Mouse (Mus musculus) thymus, postnatal 36 days (tissue): ENCODE data around the gene Tmx2.
"Not testable (repeated sequence)": the region's sequence is repeated elsewhere in the genome, so short reads cannot be mapped to it uniquely, and the experiment has no call there.

Source experiments
- DNase-seq, 2 experiments: peaks; one replicate each; pipeline ENCODE4 v3.0.0; 2022; ENCODE audit warnings: mixed read lengths in 2 of 2

The Tmx2 gene

GRCm38 (mm10) chr2:84679016-84679415, at the start of gene Tmx2:
Tmx2 (minus strand) TSS chr2:84679140.
- no peak for DNase-seq

- DNase-seq = not testable (repeated sequence)
These were observed 49.3 kb upstream of the Tmx2 start for GRCm38 (mm10) chr2:84728191-84728590.

GRCm38 (mm10) chr2:84727172-84727858, 48.4 kb upstream of the Tmx2 start, which contains the start of gene Clp1:
Clp1 (minus strand) TSS chr2:84727350.
- DNase-seq = peak; percentile 94 to 95

- no peak for DNase-seq
These were observed 47.8 kb upstream of the Tmx2 start for GRCm38 (mm10) chr2:84726716-84727115.

GRCm38 (mm10) chr2:84725770-84726169, 46.8 kb upstream of the Tmx2 start:
- no peak for DNase-seq

GRCm38 (mm10) chr2:84723856-84724255, 44.9 kb upstream of the Tmx2 start:
- DNase-seq = no peak

- no peak for DNase-seq
These were observed 42.2 kb upstream of the Tmx2 start for GRCm38 (mm10) chr2:84721182-84721581.

- no peak for DNase-seq
These were observed 41.8 kb upstream of the Tmx2 start for GRCm38 (mm10) chr2:84720718-84721117.

GRCm38 (mm10) chr2:84717357-84717756, 38.4 kb upstream of the Tmx2 start:
- DNase-seq = no peak

GRCm38 (mm10) chr2:84716423-84717355, 37.7 kb upstream of the Tmx2 start:
- no peak for DNase-seq

- DNase-seq = peak in 1 of 2 experiments; percentile 62
These were observed 36.8 kb upstream of the Tmx2 start for GRCm38 (mm10) chr2:84715562-84716361.

GRCm38 (mm10) chr2:84714811-84715561, 36.0 kb upstream of the Tmx2 start, which contains the start of gene Zdhhc5:
Zdhhc5 (minus strand) TSS chr2:84715180.
- peak; percentile 99 for DNase-seq

GRCm38 (mm10) chr2:84714422-84714810, 35.5 kb upstream of the Tmx2 start:
- DNase-seq = no peak

GRCm38 (mm10) chr2:84711898-84712297, 33.0 kb upstream of the Tmx2 start:
- DNase-seq = no peak

GRCm38 (mm10) chr2:84707523-84707922, 28.6 kb upstream of the Tmx2 start:
- DNase-seq = no peak

- DNase-seq = no peak
These were observed 26.4 kb upstream of the Tmx2 start for GRCm38 (mm10) chr2:84705295-84705694.

- DNase-seq = no peak
These were observed 25.4 kb upstream of the Tmx2 start for GRCm38 (mm10) chr2:84704329-84704728.

GRCm38 (mm10) chr2:84703497-84703896, 24.6 kb upstream of the Tmx2 start:
- no peak for DNase-seq

GRCm38 (mm10) chr2:84695007-84695695, 16.2 kb upstream of the Tmx2 start:
- DNase-seq = no peak

- DNase-seq = no peak
These were observed 11.1 kb upstream of the Tmx2 start for GRCm38 (mm10) chr2:84690050-84690449.

GRCm38 (mm10) chr2:84688080-84688844, 9.3 kb upstream of the Tmx2 start:
- DNase-seq = no peak
